Mouse (Mus musculus) liver, postnatal 0 days (tissue): ENCODE results near the gene Prss16. TPM values are rescaled to one million over a fixed set of nuclear protein-coding genes. Genes with fewer than 3 reads are reported as not detected.

ENCODE experiments used
- ATAC-seq: fragments of 200-750 bp; cut with Nextera tagmentation; 2 replicates; pipeline ENCODE4 v1.8.0; 2017; ENCODE audit warnings: mild to moderate bottlenecking, moderate library complexity
- DNase-seq: peaks from one replicate; pipeline ENCODE4 v3.0.0-alpha.2; 2016
- H3K27ac ChIP-seq: fragments of 300-500 bp; sonication (generic); 2 replicates; pipeline ENCODE4 v1.5.1; 2014; ENCODE audit warnings: antibody characterized with exemption, moderate library complexity, mild to moderate bottlenecking, low read depth
- H3K27me3 ChIP-seq: fragments of 300-500 bp; sonication (generic); 2 replicates; pipeline ENCODE4 v1.6.1; 2014; ENCODE audit warnings: low read length, control low read depth, mixed read lengths; ENCODE audit not compliant: insufficient read depth
- H3K36me3 ChIP-seq: fragments of 300-500 bp; sonication (generic); replicated peaks from 2 replicates; pipeline ENCODE4 v1.6.1; 2014; ENCODE audit warnings: mild to moderate bottlenecking, control low read depth, low read length, moderate library complexity, mixed read lengths; ENCODE audit not compliant: insufficient read depth
- H3K4me1 ChIP-seq: fragments of 300-500 bp; sonication (generic); 2 replicates; pipeline ENCODE4 v1.6.1; 2014; ENCODE audit warnings: antibody characterized with exemption, mild to moderate bottlenecking, control low read depth; ENCODE audit not compliant: insufficient read depth
- H3K4me2 ChIP-seq: fragments of 300-500 bp; sonication (generic); 2 replicates; pipeline ENCODE4 v1.6.1; 2014; ENCODE audit warnings: low read depth, mild to moderate bottlenecking, low read length, moderate library complexity, mixed read lengths
- H3K4me3 ChIP-seq: fragments of 300-500 bp; sonication (generic); 2 replicates; pipeline ENCODE4 v1.5.1; 2014; ENCODE audit warnings: low read depth, low read length
- H3K9ac ChIP-seq: fragments of 300-500 bp; sonication (generic); replicated peaks from 2 replicates; pipeline ENCODE4 v1.6.1; 2014; ENCODE audit warnings: mild to moderate bottlenecking, moderate library complexity
- H3K9me3 ChIP-seq: fragments of 300-500 bp; sonication (generic); 2 replicates; pipeline ENCODE4 v1.6.1; 2016; ENCODE audit warnings: mild to moderate bottlenecking, control low read depth, low read length, mixed read lengths
- CTCF ChIP-seq: sonication (generic); IDR thresholded peaks from 2 replicates; pipeline ENCODE4 v1.5.1; 2016; ENCODE audit warnings: antibody characterized with exemption, low read depth
- EP300 ChIP-seq: IDR thresholded peaks from 2 replicates; pipeline ENCODE4 v1.6.1; 2016; ENCODE audit warnings: antibody characterized with exemption, low read depth, mild to moderate bottlenecking
- WGBS: fragments of 180-500 bp; shearing (Covaris S2); extraction: QIAGEN DNeasy Blood & Tissue Kit; methylation state at CpG from one replicate; pipeline ENCODE4 v1.1.7; 2014; ENCODE audit not compliant: insufficient replicate concordance; 5-methylcytosine and 5-hydroxymethylcytosine counted together
- polyA plus RNA-seq: library from polyadenylated mRNA; unstranded; fragments of >200 nt; fragmentation: Nextera tagmentation; extraction: Ambion mirVana; gene quantifications from 2 replicates; pipeline ENCODE4 v1.2.1, GENCODE M21; 2015

Gene Prss16
- polyA plus RNA-seq, 1 experiment from 2014 or later: 0.92 TPM

DNA sequence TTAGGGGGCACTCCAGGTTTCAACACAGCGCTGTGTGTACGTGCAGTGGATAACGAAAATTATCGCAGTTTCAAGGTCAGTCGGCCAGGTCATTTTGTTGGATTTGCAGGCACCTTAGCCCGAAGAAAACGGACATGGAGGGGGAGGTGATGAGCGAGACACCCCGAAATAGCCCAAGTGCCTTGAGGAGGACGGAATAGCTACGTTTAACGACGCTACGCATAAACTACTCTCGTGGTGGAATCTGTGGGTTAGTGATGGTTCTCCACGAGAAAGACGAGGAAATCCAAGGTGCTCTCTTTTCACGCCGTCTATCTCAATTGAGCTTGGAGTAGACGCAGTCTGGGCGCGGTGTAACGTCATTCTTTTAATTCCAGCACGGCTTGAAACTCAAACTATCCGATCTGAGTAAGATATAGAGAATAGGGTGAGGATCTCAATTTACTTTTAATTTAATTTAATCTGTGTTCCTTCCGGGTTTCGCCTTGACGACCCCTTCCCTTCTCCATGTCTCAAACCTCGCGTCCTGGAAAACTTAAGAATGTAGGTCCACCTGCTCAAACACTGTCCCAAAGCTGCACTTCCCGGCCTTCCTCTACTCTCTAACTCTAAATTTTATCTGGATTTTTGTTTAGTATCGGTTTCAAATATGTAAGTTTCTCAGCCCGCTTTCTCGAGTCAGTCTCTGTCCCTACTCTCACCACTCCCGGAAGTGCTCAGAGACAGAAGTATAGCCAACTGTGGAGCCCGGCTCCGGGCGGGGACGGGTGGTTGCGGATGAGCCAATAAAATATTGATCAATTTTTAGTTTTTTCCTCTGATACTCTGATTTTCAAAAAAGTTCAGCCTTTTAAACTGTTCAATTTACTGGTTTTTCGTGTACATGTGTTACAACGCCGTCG is 10.6 kb upstream of the Prss16 start:
- Histone ChIP-seq H3K27ac (peak overlapping the region; percentile 31; the same call in 1 of the 2 replicates), H3K4me3 (peak overlapping the region; percentile 59), H3K27me3 (0 out of 2 replicates have a peak, but pooled peaks cover 2% of the 10 kb centered on the region), H3K4me2 (peak overlapping the region; percentile 81), H3K9me3 (no peaks in the 10 kb centered on the region), H3K36me3 (no peaks in the 10 kb centered on the region), H3K9ac (peak overlapping the region; percentile 57), H3K4me1 (peaks cover 7% of the 10 kb centered on the region; the same call in 1 of the 2 replicates)
- WGBS: 1% methylated on average over 44 of the region's 44 CpGs
- ATAC-seq (peak; percentile 63), DNase-seq (peak; percentile 58)
- no peak for TF ChIP-seq CTCF
- TF ChIP-seq EP300: no peak

DNA sequence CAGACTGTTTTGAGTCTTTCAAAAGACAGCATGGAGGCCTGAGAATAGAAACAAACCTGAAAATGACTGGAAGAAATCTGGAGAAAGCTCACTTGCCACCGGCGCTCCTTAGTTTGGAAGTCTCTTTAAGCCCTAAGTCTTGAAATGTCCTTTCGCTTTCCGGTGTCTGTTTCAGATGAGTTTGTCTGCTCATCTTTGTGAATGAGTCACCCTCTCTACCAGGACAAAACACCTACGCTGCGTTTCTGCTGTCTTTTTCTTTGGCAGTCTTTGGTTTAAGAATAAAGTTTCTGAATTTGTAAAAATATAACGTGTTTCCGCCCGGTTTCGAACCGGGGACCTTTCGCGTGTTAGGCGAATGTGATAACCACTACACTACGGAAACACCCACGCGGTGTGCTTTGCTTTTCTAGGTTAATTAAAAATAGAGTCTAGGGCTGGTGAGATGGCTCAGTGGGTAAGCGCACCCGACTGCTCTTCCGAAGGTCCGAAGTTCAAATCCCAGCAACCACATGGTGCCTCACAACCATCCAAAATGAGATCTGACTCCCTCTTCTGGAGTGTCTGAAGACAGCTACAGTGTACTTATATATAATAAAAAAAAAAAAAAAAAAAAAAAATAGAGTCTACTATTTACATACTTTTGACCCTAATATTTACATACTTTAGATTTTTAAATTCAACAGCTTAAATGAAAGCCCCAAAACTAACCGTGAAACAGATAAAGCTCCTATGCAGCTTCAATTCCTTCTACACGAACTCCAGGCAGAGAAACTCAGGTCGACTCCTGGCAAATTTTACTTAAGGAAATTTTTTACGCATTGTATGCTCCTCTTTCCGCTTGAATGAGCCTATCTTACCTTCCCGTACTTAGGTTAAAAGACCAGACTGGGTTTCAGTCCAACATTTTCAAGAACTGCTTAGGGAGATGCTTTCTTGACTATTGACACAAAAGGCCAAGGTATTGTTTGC is 6.2 kb upstream of the Prss16 start:
- Histone ChIP-seq H3K36me3 (no peaks in the 10 kb centered on the region), H3K9me3 (no peaks in the 10 kb centered on the region), H3K4me3 (peak overlapping the region; percentile 28), H3K4me2 (peak overlapping the region; percentile 55), H3K27ac (no peak overlapping the region), H3K4me1 (peaks cover 17% of the 10 kb centered on the region), H3K27me3 (peaks cover 31% of the 10 kb centered on the region), H3K9ac (no peak overlapping the region)
- ATAC-seq: peak; percentile 90
- peak; percentile 87 for DNase-seq
- TF ChIP-seq CTCF (0 out of 2 replicates have a peak, but pooled peaks have one; percentile 15), EP300 (no peak)
- WGBS: 14% methylated on average over 27 of the region's 27 CpGs

DNA sequence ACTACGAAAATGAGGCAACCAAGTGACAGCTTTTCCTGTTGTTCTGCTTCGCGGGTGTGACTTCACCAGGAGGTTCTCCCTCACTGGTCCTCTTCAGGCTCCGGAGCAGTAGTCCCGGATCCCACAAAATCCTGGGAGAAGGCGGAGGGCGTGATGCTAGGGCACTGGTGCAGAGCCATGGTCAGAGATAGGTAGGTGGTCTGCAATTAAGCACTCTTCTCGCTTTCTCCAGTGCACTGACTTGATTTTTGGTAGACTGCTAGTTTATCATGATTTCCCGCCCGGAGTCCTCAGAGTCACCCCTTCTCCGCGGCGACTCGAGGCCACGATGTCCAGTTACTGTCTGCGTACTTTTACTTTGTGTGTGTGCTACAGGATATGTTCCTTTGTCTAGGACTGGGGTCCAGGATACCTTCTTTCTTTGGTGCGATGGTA is 4.9 kb upstream of the Prss16 start:
- Histone ChIP-seq H3K4me1 (peaks cover 17% of the 10 kb centered on the region), H3K36me3 (no peaks in the 10 kb centered on the region), H3K9me3 (no peaks in the 10 kb centered on the region), H3K4me3 (peak overlapping the region; percentile 27), H3K9ac (no peak overlapping the region), H3K4me2 (peak overlapping the region; percentile 55), H3K27me3 (peaks cover 40% of the 10 kb centered on the region), H3K27ac (no peak overlapping the region)
- TF ChIP-seq EP300 (no peak), CTCF (no peak)
- ATAC-seq (no peak), DNase-seq (no peak)
- 14% methylated on average over 17 of the region's 17 CpGs for WGBS

DNA sequence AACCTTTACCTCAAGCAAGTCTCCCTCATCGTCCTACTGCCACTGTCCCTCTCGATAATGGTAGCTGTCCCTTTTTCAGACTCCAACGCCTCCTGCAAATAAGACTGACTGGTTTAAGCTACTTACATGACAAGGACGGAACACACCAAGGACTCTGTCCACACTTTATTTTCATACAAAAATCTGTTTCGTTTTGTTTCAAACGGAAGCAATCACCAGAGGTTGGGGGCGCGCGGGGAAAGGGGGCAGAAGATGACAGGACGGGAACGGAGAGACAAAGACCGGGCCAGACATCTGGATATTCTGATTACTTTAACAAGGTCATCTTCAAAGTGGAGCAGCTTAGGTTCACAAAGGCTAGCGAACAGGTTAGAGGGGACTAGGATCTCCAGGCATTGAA is 4.2 kb upstream of the Prss16 start:
- Histone ChIP-seq H3K4me1 (peaks cover 17% of the 10 kb centered on the region), H3K4me2 (peak overlapping the region; percentile 55), H3K9ac (no peak overlapping the region), H3K36me3 (no peaks in the 10 kb centered on the region), H3K9me3 (no peaks in the 10 kb centered on the region), H3K27ac (no peak overlapping the region), H3K27me3 (peaks cover 47% of the 10 kb centered on the region), H3K4me3 (peak overlapping the region; percentile 27; the same call in 1 of the 2 replicates)
- ATAC-seq: no peak
- DNase-seq: no peak
- WGBS: 19% methylated on average over 13 of the region's 13 CpGs
- no peak for TF ChIP-seq CTCF
- TF ChIP-seq EP300: no peak

DNA sequence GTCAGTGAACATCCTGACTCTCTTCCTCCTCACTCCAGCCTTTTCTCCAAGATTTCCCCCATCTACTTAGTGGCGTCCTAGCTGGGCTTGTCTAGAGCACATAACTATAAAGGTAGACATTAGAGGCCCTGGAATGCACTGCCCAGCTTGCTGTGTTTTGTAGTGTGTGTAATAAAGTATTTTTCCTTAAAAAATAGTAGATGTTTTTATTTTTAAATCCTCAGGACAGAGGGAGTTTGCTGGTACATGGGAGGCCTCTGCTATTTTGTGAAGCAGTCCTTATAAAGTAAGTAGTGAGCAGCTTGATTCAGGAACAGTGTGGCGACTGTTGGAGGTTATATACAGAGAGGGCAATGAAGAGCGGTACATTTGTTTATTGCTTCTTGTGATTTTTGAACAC is 835 bp downstream of the Prss16 start:
- peaks cover 20% of the 10 kb centered on the region for H3K4me1 ChIP-seq
- no peak overlapping the region for H3K4me3 ChIP-seq
- 75% methylated on average over 3 of the region's 3 CpGs for WGBS
- H3K9me3 ChIP-seq: no peaks in the 10 kb centered on the region
- H3K27me3 ChIP-seq: peaks cover 74% of the 10 kb centered on the region
- no peaks in the 10 kb centered on the region for H3K36me3 ChIP-seq
- H3K9ac ChIP-seq: no peak overlapping the region
- H3K27ac ChIP-seq: no peak overlapping the region
- ATAC-seq (no peak), DNase-seq (no peak)
- TF ChIP-seq CTCF (no peak), EP300 (no peak)
- no peak overlapping the region for H3K4me2 ChIP-seq

DNA sequence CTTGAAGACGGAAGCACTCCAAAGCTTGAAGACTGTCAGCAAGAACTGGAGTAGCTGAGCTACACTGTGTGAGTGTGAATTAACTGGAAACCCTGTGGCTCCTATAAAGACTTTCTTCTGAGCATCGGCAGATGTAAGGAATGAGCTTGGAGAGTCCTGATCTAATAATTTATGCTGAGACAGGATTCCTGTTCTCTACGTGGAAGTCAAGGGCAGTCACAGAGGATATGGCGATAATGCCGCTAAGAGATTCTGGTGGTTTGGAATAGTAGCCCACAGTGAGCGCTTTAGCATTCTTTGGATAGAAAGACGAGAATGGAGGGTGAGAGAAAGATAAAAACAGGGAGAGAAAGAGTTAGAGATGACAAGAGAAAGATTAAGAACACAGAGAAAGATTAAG is 1.7 kb downstream of the Prss16 start:
- H3K9ac ChIP-seq: no peak overlapping the region
- H3K4me3 ChIP-seq: no peak overlapping the region
- H3K4me2 ChIP-seq: no peak overlapping the region
- no peak overlapping the region for H3K27ac ChIP-seq
- H3K36me3 ChIP-seq: no peaks in the 10 kb centered on the region
- H3K27me3 ChIP-seq: peaks cover 69% of the 10 kb centered on the region
- H3K9me3 ChIP-seq: no peaks in the 10 kb centered on the region
- ATAC-seq (no peak), DNase-seq (no peak)
- 57% methylated on average over 7 of the region's 7 CpGs for WGBS
- H3K4me1 ChIP-seq: peaks cover 19% of the 10 kb centered on the region
- TF ChIP-seq CTCF (no peak), EP300 (no peak)
